Mouse (Mus musculus) 3134 (cell line): ENCODE measurements at regions not wholly inside any gene's neighbourhood (a gene's known extent, or its start where the extent isn't known, plus 50 kb on each side); places are given as distances from the start of the nearest gene placed in this dataset.

Experiments
- DNase-seq: peaks from one replicate; pipeline ENCODE4 v3.0.0-alpha.2; 2011; ENCODE audit warnings: low spot score; ENCODE audit not compliant: insufficient read length; ENCODE audit errors: extremely low read depth

DNA sequence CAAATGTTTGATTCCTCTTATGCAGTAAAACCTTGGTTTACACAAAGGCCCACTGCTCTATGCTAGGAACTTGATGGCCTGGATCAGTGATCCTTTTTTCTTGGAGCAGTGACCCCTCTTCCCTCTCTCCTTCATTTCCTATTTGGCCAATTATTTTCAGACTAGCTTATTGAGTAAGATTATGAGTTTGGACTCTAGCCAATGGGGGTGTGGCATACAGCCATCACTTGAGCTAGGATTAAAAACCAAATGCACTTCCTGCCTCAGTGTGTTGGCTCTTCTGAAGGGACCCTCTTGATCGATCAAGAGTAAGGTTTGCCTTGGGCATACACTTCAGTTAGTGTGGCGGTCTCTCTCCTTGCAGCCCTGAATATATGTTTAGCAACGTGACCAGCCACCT, 1172.6 kb upstream of the Gulo start:
- DNase-seq = no peak

DNA sequence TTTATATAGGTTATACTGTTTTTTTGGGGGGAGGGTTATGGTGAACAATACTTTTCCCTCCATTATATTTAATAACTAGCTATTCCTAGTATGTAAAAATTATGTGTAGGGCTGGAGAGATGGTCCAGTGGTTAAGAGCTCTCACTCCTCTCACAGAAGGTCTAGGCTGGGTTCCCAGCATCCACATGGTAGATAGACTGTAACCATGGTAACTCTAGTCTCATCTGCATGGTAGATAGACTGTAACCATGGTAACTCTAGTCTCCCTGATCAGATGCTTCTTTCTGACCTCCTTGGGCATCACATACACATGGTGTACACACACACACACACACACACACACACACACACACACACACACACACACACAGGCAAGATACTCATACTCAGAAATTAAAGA, 1170.5 kb upstream of the Gulo start:
- DNase-seq = no peak

DNA sequence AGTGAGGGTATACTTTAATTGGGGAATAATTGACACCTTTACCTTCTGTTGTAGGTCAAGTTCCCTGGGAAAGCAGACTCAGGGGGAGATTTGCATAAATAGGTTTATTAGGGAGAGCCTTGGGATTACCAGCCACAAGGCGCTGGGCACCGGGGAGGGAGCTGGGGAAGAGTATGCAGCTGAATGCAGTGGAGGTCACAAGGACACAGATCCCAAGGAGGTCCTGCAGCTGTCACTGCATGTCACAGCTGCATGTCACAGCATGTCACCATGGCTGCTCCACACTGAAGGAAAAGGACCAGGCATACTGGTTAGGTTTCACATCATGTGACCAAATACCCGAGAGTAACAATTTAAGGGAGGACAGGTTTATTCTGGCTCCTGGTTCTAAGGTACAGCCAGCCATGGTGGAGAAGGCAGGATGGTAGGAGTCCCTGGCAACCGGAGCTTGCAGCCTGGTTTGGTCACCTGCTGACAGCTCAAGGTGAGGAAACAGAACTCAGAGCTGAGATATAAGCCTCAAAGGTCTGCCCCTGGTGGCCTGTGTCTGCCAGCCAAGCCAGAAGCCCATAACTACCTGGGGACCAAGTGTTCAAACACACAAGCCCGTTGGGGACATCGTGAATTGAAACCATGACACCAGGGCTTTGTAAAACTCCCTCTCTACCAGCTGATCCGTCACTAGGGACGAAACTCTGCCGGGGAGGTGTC, 1169.5 kb upstream of the Gulo start:
- no peak for DNase-seq

DNA sequence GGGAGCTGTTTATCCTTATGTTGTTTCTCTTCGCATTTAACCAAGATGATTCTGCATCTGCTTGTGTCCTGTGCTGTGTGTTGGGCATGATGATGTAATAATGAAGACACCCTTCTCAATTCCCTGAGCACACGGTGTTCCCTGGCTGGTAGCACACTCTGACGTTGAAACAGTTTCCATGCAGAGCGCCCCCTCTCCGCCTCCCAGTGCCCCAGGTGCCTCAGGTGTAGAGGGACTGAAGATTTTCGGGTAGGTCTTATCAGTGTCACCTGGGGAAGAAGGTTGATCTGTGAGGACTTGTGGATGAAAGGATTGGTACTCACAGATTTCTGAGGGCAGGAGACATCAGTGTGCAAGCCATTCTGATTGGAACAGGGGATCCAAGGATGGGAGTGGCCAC, 1167.7 kb upstream of the Gulo start:
- DNase-seq = no peak

DNA sequence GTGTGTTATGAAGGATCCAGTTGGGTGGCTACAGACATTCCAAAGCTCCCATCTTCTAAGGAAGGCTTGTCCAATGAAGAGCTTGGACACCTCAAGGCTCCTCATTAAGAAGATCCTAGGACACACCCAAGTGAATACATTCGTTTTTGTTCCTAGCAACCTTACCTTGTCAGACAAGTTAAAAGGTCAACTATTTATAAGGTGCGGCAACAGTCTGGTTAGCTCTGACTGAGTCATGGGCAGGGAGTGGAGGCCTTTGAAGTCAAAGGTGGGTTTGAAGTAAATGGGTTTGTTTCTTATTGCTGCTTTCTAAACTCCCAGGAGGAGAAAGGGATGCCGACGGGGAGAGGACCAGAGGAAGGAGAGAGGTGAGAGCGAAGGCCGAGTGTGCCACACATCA, 1167.1 kb upstream of the Gulo start:
- DNase-seq = no peak

DNA sequence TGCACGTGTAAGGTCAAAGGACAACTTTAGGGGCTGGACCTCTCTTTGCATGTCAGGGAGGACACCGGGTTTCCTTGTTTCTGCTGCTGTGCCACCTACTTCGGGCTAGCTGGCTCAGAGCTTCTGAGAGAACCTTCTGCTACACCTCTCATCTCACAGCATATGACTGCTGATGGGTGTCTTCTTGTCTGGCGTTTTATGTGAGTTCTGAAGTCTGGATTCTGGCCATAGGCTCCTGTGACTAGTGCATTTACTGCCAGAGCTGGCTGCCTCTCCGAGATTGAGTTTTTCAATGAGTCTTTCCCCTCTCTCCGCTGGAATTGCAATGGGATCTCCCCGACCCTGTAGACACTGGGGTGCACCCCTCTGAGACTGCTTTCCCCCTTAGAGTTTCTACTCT, 1165.9 kb upstream of the Gulo start:
- DNase-seq = no peak

DNA sequence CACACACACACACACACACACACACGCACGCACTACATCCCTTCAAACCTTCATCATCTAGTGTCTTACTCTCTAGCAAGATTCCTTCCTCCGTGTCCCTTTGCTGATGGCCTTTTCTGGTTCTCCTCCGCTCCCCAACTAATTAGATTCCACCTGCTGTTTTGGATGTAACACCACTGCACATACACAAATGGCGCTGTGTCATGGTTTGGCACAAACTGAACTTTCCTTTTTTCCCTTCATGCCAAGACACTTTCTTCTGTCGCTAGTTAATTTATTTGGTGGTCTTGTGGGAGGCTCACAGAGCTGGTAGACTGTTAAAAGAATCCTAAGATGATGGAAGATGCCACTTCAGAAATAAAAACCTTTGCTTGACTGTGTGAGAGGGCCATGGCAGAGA, 1161.8 kb upstream of the Gulo start:
- no peak for DNase-seq

DNA sequence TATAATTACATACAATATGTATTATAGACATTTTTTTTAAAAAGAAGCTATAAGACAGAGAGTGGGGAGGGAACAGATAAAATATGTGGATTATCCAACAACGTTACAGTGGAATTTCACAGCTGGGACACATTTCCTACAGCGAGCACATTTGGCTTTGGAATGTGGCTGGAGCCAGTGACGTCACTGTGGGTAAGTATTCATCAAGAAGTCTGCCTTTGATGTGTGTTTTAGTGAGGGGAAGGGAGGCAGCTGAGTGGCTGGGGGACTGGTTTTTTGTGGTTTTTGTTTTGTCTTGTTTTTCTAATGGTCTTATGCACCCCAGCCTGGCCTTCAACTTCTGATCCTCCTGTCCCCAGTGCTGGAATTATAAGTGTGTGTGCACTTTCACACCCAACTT, 1161.2 kb upstream of the Gulo start:
- peak; percentile 18 for DNase-seq

DNA sequence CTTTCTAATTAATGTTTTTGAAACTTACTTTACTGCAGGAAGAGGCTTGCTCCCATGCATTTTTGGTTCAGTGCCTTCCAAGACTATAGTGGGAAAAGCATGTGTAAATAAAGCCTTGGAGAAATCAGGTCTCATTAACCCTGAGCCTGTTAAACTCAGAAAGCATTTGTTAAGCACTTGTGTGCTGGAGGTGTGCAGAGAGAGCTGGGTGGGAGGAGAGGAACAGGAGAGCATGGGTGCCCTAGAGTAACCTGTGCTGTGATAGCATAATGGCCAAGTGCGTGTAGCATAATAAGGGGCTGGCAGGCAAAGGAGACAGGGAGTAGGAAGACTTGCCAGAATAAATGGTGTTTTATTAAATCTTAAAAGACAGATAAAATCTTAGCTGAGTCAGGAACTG, 1160.2 kb upstream of the Gulo start:
- DNase-seq = no peak

DNA sequence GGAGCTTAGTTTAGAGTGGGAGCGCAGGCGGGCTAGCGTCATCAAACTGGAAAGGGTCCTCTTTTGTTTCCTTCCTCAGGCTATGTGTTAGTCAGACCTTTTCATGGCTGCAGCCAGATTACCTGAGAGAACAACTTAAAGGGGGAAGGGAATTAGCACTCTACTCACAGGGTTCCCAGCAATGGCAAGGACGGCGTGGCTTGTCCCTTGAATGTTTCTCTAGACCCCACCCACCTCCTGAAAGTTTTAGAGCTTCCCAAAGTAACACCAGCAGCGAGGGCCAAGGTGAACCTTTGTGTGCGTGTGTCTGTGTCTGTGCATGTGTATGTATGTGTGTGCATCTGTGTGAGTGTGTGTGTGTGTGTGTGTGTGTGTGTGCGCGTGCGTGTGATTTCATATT, 1151.0 kb upstream of the Gulo start:
- DNase-seq = no peak

DNA sequence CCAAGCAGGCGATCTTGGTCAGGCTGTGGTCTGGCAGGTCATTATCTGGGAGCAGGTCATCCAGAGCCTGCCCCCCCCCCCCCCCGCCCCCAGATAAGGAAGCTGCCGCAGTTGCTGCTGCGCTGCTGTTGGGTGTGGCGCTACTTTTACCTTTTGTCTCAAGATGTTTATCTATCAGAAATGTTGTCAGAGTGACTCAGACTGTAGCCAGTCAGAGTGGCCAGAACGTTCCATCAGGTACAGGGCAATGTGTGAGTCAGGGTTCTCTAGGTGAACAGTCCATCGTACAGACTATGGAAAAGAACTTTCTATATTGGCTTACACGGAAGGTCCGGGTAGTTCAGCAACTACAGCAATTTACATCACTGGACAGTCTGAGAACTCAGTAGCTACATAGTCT, 1149.9 kb upstream of the Gulo start:
- no peak for DNase-seq

DNA sequence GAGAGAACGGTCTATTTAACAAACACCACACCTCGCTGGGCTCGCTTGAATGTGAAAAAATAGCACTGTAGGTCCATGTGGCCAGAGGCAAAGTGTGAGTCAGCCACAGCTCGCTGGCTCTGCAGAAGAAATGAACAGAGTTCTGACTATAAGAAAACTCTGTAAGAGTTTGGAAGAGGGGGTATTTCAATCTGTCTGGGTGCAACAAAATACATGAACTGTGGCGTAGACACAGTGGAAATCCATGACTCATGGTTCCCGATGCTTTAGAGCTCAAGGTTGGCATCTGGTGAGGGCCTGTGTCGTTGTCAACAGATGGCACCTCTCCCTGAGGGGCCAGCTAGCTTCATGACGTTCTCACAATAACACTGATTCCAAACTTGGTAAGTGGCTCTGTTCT, 1147.4 kb upstream of the Gulo start:
- DNase-seq = peak; percentile 9

DNA sequence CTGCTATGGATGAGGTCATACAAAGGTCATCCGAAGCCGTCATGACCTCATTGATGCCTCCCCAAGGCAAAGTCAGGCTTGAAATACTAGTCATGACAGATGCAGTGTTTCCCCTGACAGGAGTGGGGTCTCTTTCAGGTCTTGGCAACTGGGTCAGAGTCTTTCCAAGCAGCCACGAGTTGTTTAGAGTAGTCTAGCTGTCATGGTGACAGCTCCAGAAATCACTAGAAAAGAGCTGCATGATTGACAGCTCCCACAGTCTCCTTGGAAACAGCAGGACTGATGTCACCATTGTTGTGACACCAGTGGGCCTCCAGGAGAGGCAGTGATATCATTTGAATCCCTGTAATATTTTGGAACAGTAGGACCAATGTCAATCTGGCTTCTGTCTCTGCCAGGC, 1144.6 kb upstream of the Gulo start:
- DNase-seq = no peak

DNA sequence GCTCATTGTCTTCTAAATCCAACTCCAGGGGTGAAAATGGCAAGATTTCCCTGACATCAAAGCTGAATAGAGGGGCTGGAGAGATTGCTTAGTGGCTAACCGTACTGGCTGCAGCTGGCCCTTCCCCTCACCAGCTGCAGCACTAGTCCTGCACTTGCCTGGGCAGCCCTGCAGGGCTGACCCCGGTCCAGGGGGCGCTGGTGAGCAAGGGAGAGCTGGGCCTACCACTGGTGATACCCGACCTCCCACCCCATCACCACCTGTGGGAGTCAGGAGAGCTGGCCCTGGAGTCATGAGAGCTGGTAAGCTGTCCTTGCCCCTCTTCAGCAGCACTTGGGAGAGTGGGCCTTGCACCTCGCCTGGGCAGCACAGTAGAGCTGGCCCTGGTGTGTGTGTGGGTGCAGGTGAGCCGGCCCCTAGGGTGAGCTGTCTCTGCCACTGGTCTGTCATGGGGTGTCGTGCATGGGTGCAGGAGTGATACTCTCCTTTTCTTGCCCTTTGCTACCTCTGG, 1141.0 kb upstream of the Gulo start:
- no peak for DNase-seq

DNA sequence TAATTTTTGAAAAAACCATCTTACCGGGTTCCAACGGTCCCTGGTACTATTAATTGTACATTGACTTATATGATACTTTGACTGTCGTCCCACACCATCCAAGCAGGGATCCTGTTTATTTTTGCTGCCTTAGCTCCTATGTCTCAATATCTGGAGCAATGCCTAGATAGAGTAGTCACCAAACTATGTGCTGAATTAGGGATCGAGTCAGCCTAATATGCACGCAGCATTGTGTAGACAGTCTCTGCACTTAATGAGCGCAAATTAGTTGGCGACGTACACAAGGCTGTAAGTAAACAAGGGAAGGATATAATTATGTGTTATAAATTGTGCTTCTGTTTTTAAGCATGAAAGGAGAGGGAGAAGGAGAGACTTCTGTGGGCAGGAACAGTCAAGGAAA, 1140.1 kb upstream of the Gulo start:
- DNase-seq = no peak

DNA sequence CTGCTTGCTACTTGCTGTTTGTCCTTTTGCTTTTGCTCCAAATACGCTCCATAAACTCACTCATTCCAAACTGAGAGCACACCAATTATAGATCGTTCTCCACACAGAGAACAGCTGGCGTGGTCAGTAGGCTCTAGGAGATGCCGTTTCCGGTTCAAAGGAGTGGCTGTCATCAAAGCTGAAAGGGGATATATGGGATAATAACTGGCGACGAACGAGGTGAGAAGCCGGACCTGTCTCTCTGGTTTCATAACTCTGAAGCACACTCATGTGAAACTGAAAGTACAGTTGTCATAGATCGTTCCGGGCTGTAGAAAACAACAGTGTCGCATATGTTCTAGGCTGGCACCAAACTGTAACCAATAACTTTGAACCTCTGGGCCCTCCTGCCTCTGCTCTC, 1137.6 kb upstream of the Gulo start:
- no peak for DNase-seq

DNA sequence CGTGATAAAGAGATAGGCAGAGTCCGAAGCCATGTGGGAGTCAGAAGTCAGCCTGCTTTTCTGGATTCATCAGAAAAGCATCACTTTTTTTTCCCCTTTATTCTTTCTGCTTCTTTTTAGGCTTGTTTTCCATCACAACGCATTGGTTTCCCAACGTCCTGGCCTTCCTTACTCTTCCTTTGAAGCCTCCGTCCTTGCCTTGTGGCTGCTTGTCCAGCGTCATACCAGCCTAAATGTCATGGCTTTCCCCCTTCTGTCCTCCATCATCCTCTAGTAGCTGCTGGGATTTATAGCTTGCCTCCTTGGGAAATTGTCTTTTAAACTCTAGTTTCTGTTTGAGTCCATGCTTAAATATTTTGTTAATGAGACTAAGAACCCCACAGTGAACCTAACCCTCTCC, 1136.0 kb upstream of the Gulo start:
- DNase-seq = no peak

DNA sequence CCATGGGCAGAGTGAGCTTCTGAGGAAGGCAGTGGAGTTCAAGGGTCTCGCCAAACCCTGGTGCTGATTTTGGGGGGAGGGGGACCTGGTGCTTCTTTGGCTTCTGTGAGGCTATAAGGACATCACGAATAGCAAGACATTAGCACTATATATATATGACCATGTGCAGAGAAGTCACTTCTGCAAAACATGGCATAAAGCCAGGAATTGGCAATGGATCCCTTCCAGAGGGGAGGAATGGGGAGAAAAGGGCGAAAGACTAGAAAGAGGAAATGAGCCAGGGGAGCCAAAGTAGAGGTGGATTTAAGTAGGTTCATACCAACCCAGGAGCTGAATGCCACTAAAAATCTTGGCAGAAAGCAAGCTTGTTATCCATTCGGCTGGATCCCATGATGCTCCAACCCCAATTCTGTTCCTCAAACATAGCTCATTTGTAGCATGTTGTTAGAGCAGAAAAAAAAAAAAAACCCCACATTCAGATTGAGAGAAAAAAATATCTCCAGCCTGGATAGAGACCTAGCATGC, 1135.5 kb upstream of the Gulo start:
- no peak for DNase-seq

DNA sequence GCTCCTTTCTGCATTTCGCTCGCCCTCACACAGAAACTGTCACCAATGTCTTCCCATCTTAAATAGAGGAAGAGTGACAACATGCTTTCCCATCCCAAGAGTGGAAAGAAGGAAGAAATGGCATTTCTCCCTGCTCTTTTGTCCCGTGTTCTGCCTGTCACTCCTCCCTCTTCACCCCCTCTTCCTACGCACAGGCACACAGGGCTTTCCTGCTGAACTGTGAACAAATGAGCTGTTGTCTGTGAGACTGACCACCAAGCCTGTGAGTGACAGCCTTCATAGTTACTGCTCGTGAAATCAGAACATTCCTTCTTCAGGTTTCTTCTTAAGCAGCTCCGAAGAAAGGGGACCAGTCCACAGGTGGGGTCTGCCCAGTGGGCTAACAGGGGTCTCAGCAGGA, 1134.8 kb upstream of the Gulo start:
- no peak for DNase-seq

DNA sequence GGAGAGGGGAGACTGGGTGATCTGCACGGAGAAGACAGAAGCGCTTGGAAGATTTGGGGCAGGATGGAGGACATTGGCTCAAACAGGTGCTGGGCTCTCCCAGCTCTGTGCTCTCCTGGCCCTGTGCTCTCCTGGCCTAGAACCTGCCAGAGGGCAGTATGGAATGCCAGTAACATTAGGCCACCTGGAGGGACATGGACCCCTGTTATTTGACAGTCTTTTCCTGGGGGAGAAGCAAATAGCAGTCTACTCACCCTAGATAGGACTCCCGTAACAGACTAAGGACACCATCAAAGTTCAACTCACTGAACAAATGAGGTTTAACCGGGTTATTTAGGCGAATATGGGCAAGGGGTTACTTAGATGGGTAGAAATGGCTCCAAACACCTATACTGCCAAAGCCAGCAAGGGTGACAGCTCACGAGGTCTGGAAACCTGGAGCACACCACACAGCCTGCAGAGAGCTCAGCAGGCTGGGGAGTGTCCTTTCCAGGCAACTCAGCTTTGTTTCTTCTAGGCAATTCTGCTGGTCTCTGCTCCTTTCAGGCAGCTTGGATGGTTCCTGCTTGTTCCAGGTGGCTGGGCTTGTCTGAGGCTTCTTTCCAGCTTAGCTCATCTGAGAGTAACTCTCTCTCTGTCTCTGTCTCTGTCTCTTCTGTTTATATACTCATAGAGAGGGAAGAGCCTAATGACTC, 1133.7 kb upstream of the Gulo start:
- DNase-seq = no peak

DNA sequence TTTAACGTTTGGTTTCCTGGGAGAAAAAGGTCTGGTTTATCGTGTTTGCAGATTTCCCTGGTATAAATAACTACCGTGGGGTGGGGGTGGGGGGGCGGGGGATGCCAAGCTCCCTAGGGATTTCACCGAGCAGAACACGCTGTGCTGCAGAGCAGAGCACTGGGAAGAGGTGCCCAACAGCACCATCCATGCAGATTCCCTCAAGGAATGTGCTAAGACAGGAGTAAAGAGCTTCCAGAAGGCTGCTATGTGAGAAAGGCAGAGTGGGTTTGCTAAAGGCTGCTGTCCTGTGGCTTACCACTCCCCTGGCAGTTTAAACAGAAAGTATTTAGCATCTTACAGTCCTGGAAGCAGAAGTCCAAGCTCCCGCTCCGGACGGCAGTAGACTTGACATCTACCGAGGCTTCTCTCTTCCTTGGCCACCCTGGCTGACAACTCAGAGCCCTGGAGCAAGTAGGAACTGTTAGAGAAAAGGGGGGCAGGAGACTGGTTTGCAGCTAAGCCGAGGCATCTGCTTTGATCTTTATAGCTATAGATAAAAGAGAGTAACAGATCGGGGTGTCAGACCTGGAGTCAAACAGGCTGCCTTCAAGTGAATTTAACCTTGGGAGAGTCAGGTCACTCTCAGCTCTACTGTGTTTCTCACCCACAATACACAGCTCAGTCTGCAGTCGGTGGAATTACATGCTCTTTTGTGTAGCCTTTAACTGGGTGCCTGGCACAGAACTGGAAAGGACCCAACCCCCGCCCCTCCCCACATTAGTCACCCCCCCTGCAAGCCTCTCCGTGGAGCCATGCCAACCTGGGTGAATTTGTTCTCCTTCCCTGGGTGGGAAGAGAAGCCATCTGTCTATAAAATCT, 1132.8 kb upstream of the Gulo start:
- no peak for DNase-seq
